Mouse (Mus musculus) lung, postnatal 0 days (tissue): ENCODE results near the gene Krtap5-4.

Experiments used
- CTCF ChIP-seq: IDR thresholded peaks from 2 replicates; pipeline ENCODE4 v1.5.1; 2016; ENCODE audit warnings: antibody characterized with exemption, mild to moderate bottlenecking
- EP300 ChIP-seq: IDR thresholded peaks from 2 replicates; pipeline ENCODE4 v1.6.1; 2016; ENCODE audit warnings: antibody characterized with exemption, mild to moderate bottlenecking, control low read depth

DNA sequence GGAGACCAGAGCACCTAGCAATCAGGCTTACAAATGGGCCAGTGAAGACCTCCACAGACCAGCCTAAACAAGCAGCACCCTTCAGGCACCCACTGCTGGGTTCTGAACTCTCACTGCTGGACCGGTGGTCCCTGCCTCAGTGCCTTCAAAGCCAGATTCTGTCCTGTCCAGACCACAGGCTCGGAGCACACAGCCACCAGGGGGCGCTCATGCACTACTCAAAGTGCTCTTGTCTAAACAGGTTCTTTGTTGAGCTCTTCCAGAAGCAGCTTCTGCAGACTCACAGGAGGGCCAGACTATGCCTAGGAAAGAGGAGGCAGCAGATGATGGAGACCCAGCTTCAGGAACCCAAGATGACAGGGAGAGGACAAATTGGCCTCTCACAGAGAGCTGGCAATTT is 30.9 kb downstream of the Krtap5-4 start:
- peak; percentile 98 for TF ChIP-seq CTCF
- no peak for TF ChIP-seq EP300
